Mouse (Mus musculus) megakaryocyte, embryonic 14.5 days (primary cell): Measurements from ENCODE around the gene Tex13b.

Experiments used
- FLI1 ChIP-seq: IDR thresholded peaks from 2 replicates; pipeline ENCODE4 v1.6.1; 2012; ENCODE audit warnings: low read length, inconsistent platforms, mixed read lengths
- GATA1 ChIP-seq: IDR thresholded peaks from 3 replicates; pipeline ENCODE4 v1.6.1; 2012; ENCODE audit warnings: mixed read lengths, low read length, inconsistent platforms, borderline replicate concordance

DNA sequence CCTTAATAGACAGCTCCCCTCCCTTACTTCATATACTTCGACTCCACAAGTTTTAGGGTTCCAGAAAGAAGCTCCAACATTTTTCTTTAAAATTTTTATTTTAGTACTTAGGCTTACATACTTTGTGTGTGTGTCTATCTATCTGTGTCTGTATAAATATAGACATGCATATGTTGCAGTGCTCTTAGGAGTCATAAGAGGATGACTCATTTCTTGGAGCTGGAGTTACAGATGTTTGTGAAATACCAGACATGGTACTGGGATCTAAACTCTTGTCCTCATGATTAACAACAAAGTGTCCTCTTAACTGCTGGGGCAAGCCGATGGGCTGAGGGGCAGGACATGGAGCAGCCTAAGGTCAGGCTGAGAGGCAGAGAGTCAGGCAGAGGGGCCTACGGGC, 24.8 kb upstream of the Tex13b start:
- TF ChIP-seq GATA1, result no peak
- TF ChIP-seq FLI1, result no peak
